In genomic region chr5:120710826-120711248, GRCm38 (mm10) we compare ENCODE assay signal across 9 mouse cellular contexts. TPM values are rescaled to one million over a fixed set of nuclear protein-coding genes. Genes with fewer than 3 reads are reported as not detected.
DNase-seq lines count a peak whose midpoint lies in the region; ATAC-seq and TF ChIP-seq lines count a peak whose summit lies in the region.
"Had no signal": no experiment of that assay in that cellular context is flagged by ENCODE, and none has a peak within 500 bp of the region (broad histone marks: within the 10 kb centered on the region; RNA-seq: fewer than 3 reads in every experiment).

No protein-coding gene starts in this region.

- peak overlapping the region; percentile 91 for H3K4me3 ChIP-seq in left cerebral cortex, adult 2 months
- peak overlapping the region; percentile 61 for H3K4me3 ChIP-seq in embryonic facial prominence, embryonic 10.5 days
- peak overlapping the region; percentile 89 for H3K4me3 ChIP-seq in forebrain, postnatal 0 days (ENCODE audit: low read depth, low read length)
- peak overlapping the region; percentile 44 for H3K4me3 ChIP-seq in midbrain, embryonic 11.5 days (ENCODE audit: low read depth, low read length)

- peak; percentile 62 for ATAC-seq in forebrain, postnatal 0 days
- peak; percentile 30; the same call in 1 of the 2 replicates for ATAC-seq in midbrain, embryonic 11.5 days (ENCODE audit: low FRiP score)

- peak overlapping the region; percentile 97 for H3K9ac ChIP-seq in forebrain, postnatal 0 days
- H3K9ac ChIP-seq in midbrain, embryonic 11.5 days (ENCODE audit: low read length) = peak overlapping the region; percentile 73

- no peaks in the 10 kb centered on the region for H3K36me3 ChIP-seq in embryonic facial prominence, embryonic 10.5 days (replicated peaks)
- H3K36me3 ChIP-seq in forebrain, postnatal 0 days (ENCODE audit: insufficient read depth) = no peaks in the 10 kb centered on the region; the same call in 1 of the 2 replicates
- no peaks in the 10 kb centered on the region for H3K36me3 ChIP-seq in midbrain, embryonic 11.5 days (ENCODE audit: control insufficient read depth, insufficient read depth, low read length)

- peak overlapping the region; percentile 92 for H3K27ac ChIP-seq in left cerebral cortex, adult 2 months
- peak overlapping the region; percentile 74 for H3K27ac ChIP-seq in embryonic facial prominence, embryonic 10.5 days (replicated peaks)
- peak overlapping the region; percentile 91 for H3K27ac ChIP-seq in forebrain, postnatal 0 days (ENCODE audit: low read depth, low read length)
- H3K27ac ChIP-seq in midbrain, embryonic 11.5 days (ENCODE audit: low read depth, low read length) = no peak overlapping the region; the same call in 1 of the 2 replicates

- peaks cover 98% of the 10 kb centered on the region for H3K27me3 ChIP-seq in embryonic facial prominence, embryonic 10.5 days (replicated peaks; ENCODE audit: low read depth, poor library complexity, severe bottlenecking)
- no peaks in the 10 kb centered on the region for H3K27me3 ChIP-seq in forebrain, postnatal 0 days (ENCODE audit: insufficient read depth, low read length)
- H3K27me3 ChIP-seq in midbrain, embryonic 11.5 days (ENCODE audit: control insufficient read depth, insufficient read depth, low read length) = peaks cover 47% of the 10 kb centered on the region

- no peak for TF ChIP-seq CTCF in left cerebral cortex, adult 2 months (IDR thresholded peaks at IDR 0.05)
- no peak for TF ChIP-seq CTCF in forebrain, postnatal 0 days (IDR thresholded peaks at IDR 0.05; ENCODE audit: low read depth)

- H3K4me1 ChIP-seq in embryonic facial prominence, embryonic 10.5 days = peaks cover 31% of the 10 kb centered on the region
- peaks cover 35% of the 10 kb centered on the region for H3K4me1 ChIP-seq in forebrain, postnatal 0 days (ENCODE audit: insufficient read depth)
- H3K4me1 ChIP-seq in midbrain, embryonic 11.5 days (ENCODE audit: control insufficient read depth, insufficient read depth, low read length) = peaks cover 19% of the 10 kb centered on the region

- intact Hi-C loops in left cerebral cortex, adult 2 months (cut with DNase I) = loop anchor here (1.0 kb wide), 1 partner anchor 31 kb away; no protein-coding TSS in a partner anchor
- intact Hi-C loops in left cerebral cortex, postnatal 25 days (cut with DNase I) = loop anchor here (2.0 kb wide), 1 partner anchor 90 kb away; no protein-coding TSS in a partner anchor
- intact Hi-C loops in gastrocnemius, postnatal 36 days (cut with DNase I) = no loop called here

- DNase-seq in left cerebral cortex, adult 2 months (ENCODE audit: extremely low spot score in 1 of 2, low spot score in 2 of 2) = peak in 1 of 2 experiments; percentile 41
- DNase-seq in left cerebral cortex, postnatal 25 days (ENCODE audit: low spot score in 2 of 2) = no peak
- no peak for DNase-seq in embryonic facial prominence, embryonic 10.5 days (ENCODE audit: low spot score)
- no peak for DNase-seq in forebrain, postnatal 0 days
- DNase-seq in midbrain, embryonic 11.5 days (ENCODE audit: low spot score, missing footprints) = no peak
- DNase-seq in gastrocnemius, postnatal 36 days = no peak
- DNase-seq in adipocyte (ENCODE audit: low spot score) = no peak
- no peak for DNase-seq in adrenal gland, adult 8-10 months

- peak overlapping the region; percentile 89 for H3K4me2 ChIP-seq in forebrain, postnatal 0 days (ENCODE audit: low read depth)
- H3K4me2 ChIP-seq in midbrain, embryonic 11.5 days = peak overlapping the region; percentile 78

- WGBS in embryonic facial prominence, embryonic 10.5 days = 2% methylated on average over 34 of the region's 34 CpGs
- 2% methylated on average over 21 of the region's 34 CpGs for WGBS in forebrain, postnatal 0 days
- under 1% methylated on average over 25 of the region's 34 CpGs for WGBS in midbrain, embryonic 11.5 days

- H3K9me3 ChIP-seq in embryonic facial prominence, embryonic 10.5 days = no peaks in the 10 kb centered on the region
- no peaks in the 10 kb centered on the region for H3K9me3 ChIP-seq in forebrain, postnatal 0 days (ENCODE audit: low read length)
- H3K9me3 ChIP-seq in midbrain, embryonic 11.5 days (ENCODE audit: control insufficient read depth, low read length) = no peaks in the 10 kb centered on the region

RNA-seq across cellular contexts. Expression of gene Dtx1, which starts 0.9 kb away (rescaled TPM):
- 10 to 100 TPM; 74.5 to 76.9 TPM for total RNA-seq in left cerebral cortex, adult 2 months (2021)
- 10 to 100 TPM; 68.9 to 71.2 TPM for total RNA-seq in left cerebral cortex, postnatal 25 days (2021)
- polyA plus RNA-seq in embryonic facial prominence, embryonic 10.5 days (2016; fragmentation: Nextera tagmentation; extraction: Ambion mirVana) = 1.8 and 2.2 TPM in 2 replicates
- total RNA-seq in forebrain, postnatal 0 days (2014; rRNA removed) = 154 and 193 TPM in 2 replicates
- polyA plus RNA-seq in forebrain, postnatal 0 days (2015; fragmentation: Nextera tagmentation; extraction: Ambion mirVana) = 59.4 and 65.2 TPM in 2 replicates
- polyA plus RNA-seq in midbrain, embryonic 11.5 days (2014; fragmentation: Nextera tagmentation; extraction: Ambion mirVana) = 5.1 and 5.2 TPM in 2 replicates
- under 1 TPM; 0.38 to 0.91 TPM for total RNA-seq in gastrocnemius, postnatal 36 days (2021)
- 10 to 100 TPM; 16.6 to 17.8 (median 17.3) TPM for total RNA-seq in adrenal gland, adult 8-10 months (2022)
- polyA plus RNA-seq: liver, embryonic 16.5 days had no signal

RNA-seq across cellular contexts. Expression of gene Oas2, which starts 38.8 kb away (rescaled TPM):
- under 1 TPM in 1 of 2 experiments, not detected in 1; 0.14 TPM for total RNA-seq in left cerebral cortex, adult 2 months (2021)
- total RNA-seq in left cerebral cortex, postnatal 25 days (2021) = under 1 TPM in 1 of 2 experiments, not detected in 1; 0.30 TPM
- 0.06 and 0.10 TPM in 2 replicates for polyA plus RNA-seq in embryonic facial prominence, embryonic 10.5 days (2016; fragmentation: Nextera tagmentation; extraction: Ambion mirVana)
- total RNA-seq in forebrain, postnatal 0 days (2014; rRNA removed) = 0.38 and 0.71 TPM in 2 replicates
- polyA plus RNA-seq in forebrain, postnatal 0 days (2015; fragmentation: Nextera tagmentation; extraction: Ambion mirVana) = 0.19 and 0.30 TPM in 2 replicates
- 0.05 and 0.33 TPM in 2 replicates for polyA plus RNA-seq in midbrain, embryonic 11.5 days (2014; fragmentation: Nextera tagmentation; extraction: Ambion mirVana)
- under 1 TPM; 0.18 to 0.37 TPM for total RNA-seq in gastrocnemius, postnatal 36 days (2021)
- total RNA-seq in adrenal gland, adult 8-10 months (2022) = under 1 TPM; 0.63 to 0.89 (median 0.66) TPM

Comparison
In these comparisons a context has a peak if more than half of its experiments do, and no peak if none do; other contexts are left out.
1. RNA of gene Dtx1, which starts 0.9 kb away (total RNA-seq): 154 to 193 TPM in forebrain, postnatal 0 days, 74.5 to 76.9 TPM in left cerebral cortex, adult 2 months, 68.9 to 71.2 TPM in left cerebral cortex, postnatal 25 days and 16.6 to 17.8 TPM in adrenal gland, adult 8-10 months; 0.38 to 0.91 TPM in gastrocnemius, postnatal 36 days; every median in the first group is over 4 times any median in the second.
2. Peak in every context shown above with its lines, with median percentiles within 50 percentile points of each other: H3K4me3 ChIP-seq.